Mouse (Mus musculus): ENCODE measurements around the gene Gm3646. TPM values are rescaled to one million over a fixed set of nuclear protein-coding genes. Genes with fewer than 3 reads are reported as not detected.
A peak's percentile ranks its signal among the peaks of the same experiment; 100 is the strongest.

Gene Gm3646
- not detected in 2 replicates for polyA plus RNA-seq (2015; fragmentation: Nextera tagmentation; extraction: Ambion mirVana)

DNA sequence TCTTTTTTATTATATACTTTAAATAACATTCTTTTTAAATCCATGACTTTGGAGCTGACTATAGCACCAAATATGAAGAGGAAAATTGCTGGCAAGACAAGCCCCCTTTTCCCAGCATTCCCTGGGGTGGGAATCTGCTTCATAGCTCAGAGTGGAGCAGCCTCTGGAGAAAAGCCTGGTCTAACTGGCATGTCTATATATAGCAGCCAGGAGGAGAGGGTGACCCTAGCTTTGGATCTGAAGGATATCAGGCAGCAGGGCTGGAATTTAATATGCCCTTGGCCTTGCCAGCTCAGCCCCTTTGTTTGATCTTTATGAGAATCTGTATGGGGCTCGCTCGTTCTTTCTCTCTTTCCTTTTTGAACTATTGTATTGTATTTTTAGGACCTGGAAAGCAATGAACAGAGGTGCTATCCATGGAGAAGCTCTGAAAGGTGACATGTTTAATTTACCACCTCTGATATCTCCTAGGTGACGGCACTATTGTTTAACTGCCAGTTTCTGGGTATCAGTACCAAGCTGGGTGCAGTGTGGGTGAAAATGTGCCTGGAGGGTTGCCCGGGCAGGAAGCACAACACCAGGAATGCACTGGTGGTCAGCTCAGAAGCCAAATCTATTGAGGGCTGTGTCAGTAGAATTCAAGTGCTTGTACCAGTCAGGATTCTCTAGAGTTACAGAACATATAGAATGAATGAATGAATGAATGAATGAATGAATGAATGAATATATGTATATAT lies at the start of gene Gm3646:
Gene Gm3646, minus strand, starts transcription at position 90 of the 737 bp plus-strand sequence.
- Histone ChIP-seq H3K27me3 (no peaks in the 10 kb centered on the region), H3K4me3 (no peak within 1 kb of the TSS), H3K27ac (no peak within 1 kb of the TSS), H3K4me1 (peaks cover 14% of the 10 kb centered on the region), H3K9me3 (replicated peaks) (no peaks in the 10 kb centered on the region), H3K4me2 (no peak within 1 kb of the TSS), H3K9ac (no peak within 1 kb of the TSS), H3K36me3 (ENCODE audit: poor library complexity, severe bottlenecking) (no peaks in the 10 kb centered on the region)
- no peak; the same call in 1 of the 2 replicates for ATAC-seq
- WGBS: 59% methylated on average over 4 of the region's 4 CpGs

DNA sequence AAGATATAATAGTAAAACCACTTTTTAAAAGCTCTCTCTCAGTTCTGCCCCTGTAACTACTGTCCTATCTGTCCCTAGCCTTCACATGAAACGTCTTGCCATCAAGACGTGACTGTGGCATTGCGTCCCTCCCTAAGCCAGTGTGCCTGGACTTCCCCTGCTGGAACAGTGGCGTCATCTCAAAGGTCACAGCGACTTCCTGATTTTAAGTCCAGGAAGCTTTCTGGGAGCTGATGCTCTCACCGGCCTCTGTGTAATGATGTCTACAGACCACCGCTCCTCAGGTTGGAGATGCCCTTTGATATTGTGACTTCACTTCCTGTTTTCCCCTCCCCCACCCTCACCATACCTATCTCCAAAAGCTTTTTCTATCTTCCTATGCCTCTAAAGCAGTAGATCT lies 41.9 kb upstream of the Gm3646 start:
- no peaks in the 10 kb centered on the region for H3K9me3 ChIP-seq (replicated peaks)
- no peaks in the 10 kb centered on the region for H3K36me3 ChIP-seq (ENCODE audit: poor library complexity, severe bottlenecking)
- H3K27ac ChIP-seq: no peak overlapping the region
- no peak overlapping the region for H3K4me3 ChIP-seq
- ATAC-seq: no peak
- H3K4me1 ChIP-seq: no peaks in the 10 kb centered on the region
- no peaks in the 10 kb centered on the region for H3K27me3 ChIP-seq
- H3K4me2 ChIP-seq: no peak overlapping the region
- H3K9ac ChIP-seq: no peak overlapping the region
- WGBS: 84% methylated on average over 7 of the region's 7 CpGs

DNA sequence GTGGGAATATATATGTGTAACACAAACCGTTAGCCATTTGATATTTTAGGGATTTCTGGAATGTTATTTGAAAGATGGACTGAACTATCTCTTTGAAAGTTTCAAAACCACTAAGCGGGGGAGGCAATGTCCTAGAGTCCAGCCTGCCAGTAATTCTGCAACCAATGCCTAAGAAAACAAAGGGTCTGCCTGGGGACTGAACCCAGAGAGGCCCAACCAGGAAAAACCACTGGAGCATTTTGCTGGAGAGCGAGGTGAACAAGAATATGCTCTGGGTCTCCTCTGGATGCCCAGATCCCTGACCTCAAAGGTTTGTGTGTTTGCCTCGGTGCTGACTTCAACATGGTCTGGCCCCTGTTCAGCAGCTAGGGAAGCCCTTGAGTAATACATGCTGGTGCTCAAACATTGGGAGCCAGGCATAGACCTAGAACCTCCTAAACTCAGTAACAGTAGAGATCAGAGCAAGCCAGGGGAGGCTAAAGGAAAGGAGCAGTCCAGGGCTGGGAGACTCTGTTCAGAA lies 41.0 kb upstream of the Gm3646 start:
- no peak overlapping the region for H3K4me2 ChIP-seq
- H3K27me3 ChIP-seq: no peaks in the 10 kb centered on the region
- ATAC-seq: no peak
- H3K9me3 ChIP-seq (replicated peaks): no peaks in the 10 kb centered on the region
- no peaks in the 10 kb centered on the region for H3K4me1 ChIP-seq
- no peak overlapping the region for H3K27ac ChIP-seq
- 73% methylated on average over 4 of the region's 4 CpGs for WGBS
- no peak overlapping the region for H3K9ac ChIP-seq
- no peak overlapping the region for H3K4me3 ChIP-seq
- H3K36me3 ChIP-seq (ENCODE audit: poor library complexity, severe bottlenecking): no peaks in the 10 kb centered on the region

GRCm38 (mm10) chr1:39843328-39843727 lies 38.2 kb upstream of the Gm3646 start:
- Histone ChIP-seq H3K9ac (no peak overlapping the region), H3K36me3 (ENCODE audit: poor library complexity, severe bottlenecking) (no peaks in the 10 kb centered on the region), H3K27ac (no peak overlapping the region), H3K4me3 (no peak overlapping the region), H3K4me2 (no peak overlapping the region), H3K4me1 (peaks cover 22% of the 10 kb centered on the region), H3K27me3 (no peaks in the 10 kb centered on the region), H3K9me3 (replicated peaks) (no peaks in the 10 kb centered on the region)
- ATAC-seq: no peak
- WGBS: 88% methylated on average over 5 of the region's 5 CpGs

- no peak overlapping the region for H3K9ac ChIP-seq
- ATAC-seq: no peak
- H3K36me3 ChIP-seq (ENCODE audit: poor library complexity, severe bottlenecking): no peaks in the 10 kb centered on the region
- no peak overlapping the region for H3K4me2 ChIP-seq
- H3K27ac ChIP-seq: no peak overlapping the region
- peaks cover 22% of the 10 kb centered on the region for H3K4me1 ChIP-seq
- no peaks in the 10 kb centered on the region for H3K9me3 ChIP-seq (replicated peaks)
- WGBS: 88% methylated on average over 14 of the region's 14 CpGs
- no peaks in the 10 kb centered on the region for H3K27me3 ChIP-seq
- H3K4me3 ChIP-seq: no peak overlapping the region
Measured at GRCm38 (mm10) chr1:39842218-39843007, 37.3 kb upstream of the Gm3646 start.

DNA sequence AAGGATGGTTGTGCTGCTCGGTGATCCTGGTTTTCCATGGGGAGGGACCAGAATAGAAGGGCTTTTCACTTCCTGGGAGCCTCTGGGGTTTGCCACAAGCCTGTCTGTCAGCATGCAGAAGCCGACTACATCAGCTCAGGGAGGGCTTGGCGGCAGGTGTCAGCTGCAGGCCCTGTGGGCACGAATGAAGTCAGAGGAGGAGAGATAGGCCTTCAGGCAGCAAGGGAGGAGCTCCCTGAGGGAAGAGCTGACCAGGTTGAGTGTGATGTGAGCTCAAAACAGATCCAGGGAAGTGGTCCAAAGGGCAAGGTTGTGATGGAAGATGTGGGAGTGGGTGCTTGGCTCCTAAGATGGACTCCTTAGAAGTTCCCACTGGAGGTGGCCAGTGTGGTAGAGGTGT lies 35.7 kb upstream of the Gm3646 start:
- Histone ChIP-seq H3K27ac (no peak overlapping the region), H3K4me2 (no peak overlapping the region), H3K4me3 (no peak overlapping the region), H3K36me3 (ENCODE audit: poor library complexity, severe bottlenecking) (no peaks in the 10 kb centered on the region), H3K4me1 (peaks cover 22% of the 10 kb centered on the region), H3K9ac (no peak overlapping the region), H3K27me3 (no peaks in the 10 kb centered on the region), H3K9me3 (replicated peaks) (no peaks in the 10 kb centered on the region)
- 75% methylated on average over 4 of the region's 4 CpGs for WGBS
- no peak for ATAC-seq

- no peak for ATAC-seq
- Histone ChIP-seq H3K9ac (no peak overlapping the region), H3K9me3 (replicated peaks) (no peaks in the 10 kb centered on the region), H3K27me3 (no peaks in the 10 kb centered on the region), H3K4me2 (no peak overlapping the region), H3K27ac (peak overlapping the region; percentile 86; the same call in 1 of the 2 replicates), H3K4me1 (peaks cover 22% of the 10 kb centered on the region), H3K4me3 (no peak overlapping the region), H3K36me3 (ENCODE audit: poor library complexity, severe bottlenecking) (no peaks in the 10 kb centered on the region)
- 63% methylated on average over 8 of the region's 8 CpGs for WGBS
Measured at GRCm38 (mm10) chr1:39839838-39840237, 34.7 kb upstream of the Gm3646 start.

- 41% methylated on average over 10 of the region's 10 CpGs for WGBS
- no peak overlapping the region for H3K9ac ChIP-seq
- H3K4me2 ChIP-seq: peak overlapping the region; percentile 19; the same call in 1 of the 2 replicates
- peak overlapping the region; percentile 86 for H3K27ac ChIP-seq
- peak; percentile 77 for ATAC-seq
- peaks cover 22% of the 10 kb centered on the region for H3K4me1 ChIP-seq
- H3K27me3 ChIP-seq: no peaks in the 10 kb centered on the region
- no peaks in the 10 kb centered on the region for H3K9me3 ChIP-seq (replicated peaks)
- H3K36me3 ChIP-seq (ENCODE audit: poor library complexity, severe bottlenecking): no peaks in the 10 kb centered on the region
- H3K4me3 ChIP-seq: no peak overlapping the region
Measured at GRCm38 (mm10) chr1:39839217-39839616, 34.1 kb upstream of the Gm3646 start.

- H3K4me1 ChIP-seq: peaks cover 22% of the 10 kb centered on the region
- no peaks in the 10 kb centered on the region for H3K36me3 ChIP-seq (ENCODE audit: poor library complexity, severe bottlenecking)
- ATAC-seq: peak; percentile 91
- no peaks in the 10 kb centered on the region for H3K27me3 ChIP-seq
- H3K27ac ChIP-seq: peak overlapping the region; percentile 86
- no peak overlapping the region for H3K9ac ChIP-seq
- WGBS: 37% methylated on average over 12 of the region's 12 CpGs
- no peak overlapping the region for H3K4me3 ChIP-seq
- H3K4me2 ChIP-seq: 0 out of 2 replicates have a peak overlapping the region, but pooled peaks have one; percentile 19
- H3K9me3 ChIP-seq (replicated peaks): no peaks in the 10 kb centered on the region
Measured at GRCm38 (mm10) chr1:39838487-39839169, 33.5 kb upstream of the Gm3646 start.

DNA sequence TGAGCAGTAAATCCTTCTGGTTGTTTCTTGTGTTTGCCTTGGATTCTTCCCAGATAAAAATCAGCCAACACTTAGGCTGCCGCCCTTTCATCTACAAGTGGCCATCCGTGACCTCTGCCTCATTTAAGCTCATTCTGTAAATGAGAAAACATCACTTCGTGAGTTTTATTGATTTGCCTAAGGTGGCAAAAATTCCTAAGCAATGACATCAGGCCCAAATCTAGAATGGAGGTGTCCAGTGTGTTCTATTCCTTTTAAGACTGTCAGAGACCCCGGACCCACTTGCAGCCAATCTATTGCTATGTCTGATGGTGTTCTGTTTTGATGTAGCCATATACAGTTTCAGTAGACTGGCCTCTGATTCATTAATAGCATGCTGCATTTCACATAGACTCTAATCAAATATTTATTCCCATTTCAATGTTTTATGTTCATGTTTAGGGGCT lies 26.5 kb upstream of the Gm3646 start:
- Histone ChIP-seq H3K36me3 (ENCODE audit: poor library complexity, severe bottlenecking) (no peaks in the 10 kb centered on the region), H3K9ac (no peak overlapping the region), H3K4me1 (no peaks in the 10 kb centered on the region), H3K4me3 (no peak overlapping the region), H3K9me3 (replicated peaks) (no peaks in the 10 kb centered on the region), H3K27ac (no peak overlapping the region), H3K27me3 (no peaks in the 10 kb centered on the region), H3K4me2 (no peak overlapping the region)
- no peak for ATAC-seq
- WGBS: 87% methylated on average over 4 of the region's 4 CpGs

DNA sequence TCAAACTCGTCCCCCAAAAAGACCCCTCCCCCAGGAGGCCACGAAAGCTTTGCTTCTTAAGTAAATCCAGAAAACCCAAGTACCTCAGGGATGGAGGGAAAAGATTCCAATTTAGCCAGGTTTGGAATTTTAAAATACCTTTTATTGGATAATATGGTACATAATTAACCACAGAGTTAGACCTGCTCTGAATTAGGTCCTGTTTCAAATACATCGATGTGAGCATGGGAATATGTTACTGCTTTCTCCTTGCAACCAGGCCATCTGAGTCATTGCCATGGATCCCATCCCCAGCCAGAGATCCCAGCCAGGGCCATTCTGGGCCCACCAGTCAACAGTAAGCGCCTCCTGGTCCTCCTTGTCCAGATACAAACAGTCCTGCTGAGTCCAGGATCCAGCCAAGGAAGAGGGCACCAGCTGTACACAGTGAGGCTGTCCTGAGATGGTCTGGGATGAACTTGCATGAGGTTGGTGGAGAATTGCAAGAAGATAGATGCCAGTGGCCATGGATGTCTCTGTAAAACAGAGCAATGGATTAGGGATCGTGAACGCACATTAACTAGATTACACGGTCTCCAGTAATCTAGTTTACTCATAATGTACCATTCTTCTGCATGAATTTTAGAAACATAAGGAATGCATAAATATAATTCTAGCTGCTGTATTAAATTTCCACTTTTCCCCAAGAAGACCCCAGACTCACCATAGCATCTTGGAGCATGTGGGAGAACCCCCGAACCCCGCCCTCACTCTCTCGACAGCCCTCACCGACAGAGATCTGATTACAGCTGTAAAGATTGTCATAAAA lies 25.9 kb upstream of the Gm3646 start:
- 92% methylated on average over 11 of the region's 11 CpGs for WGBS

More for the DNA sequence above, 25.9 kb upstream of the Gm3646 start:
- Histone ChIP-seq H3K4me1 (no peaks in the 10 kb centered on the region), H3K27ac (no peak overlapping the region), H3K9me3 (replicated peaks) (no peaks in the 10 kb centered on the region), H3K4me3 (no peak overlapping the region), H3K9ac (no peak overlapping the region), H3K36me3 (ENCODE audit: poor library complexity, severe bottlenecking) (no peaks in the 10 kb centered on the region), H3K4me2 (no peak overlapping the region), H3K27me3 (no peaks in the 10 kb centered on the region)
- no peak for ATAC-seq

Data from forebrain, embryonic 13.5 days (tissue).